Mouse (Mus musculus): ENCODE results near the gene A930017K11Rik. TPM values are rescaled to one million over a fixed set of nuclear protein-coding genes. Genes with fewer than 3 reads are reported as not detected.
A peak's percentile ranks its signal among the peaks of the same experiment; 100 is the strongest.

Gene A930017K11Rik
- polyA plus RNA-seq, 1 experiment from 2014 or later: 0.16 TPM

DNA sequence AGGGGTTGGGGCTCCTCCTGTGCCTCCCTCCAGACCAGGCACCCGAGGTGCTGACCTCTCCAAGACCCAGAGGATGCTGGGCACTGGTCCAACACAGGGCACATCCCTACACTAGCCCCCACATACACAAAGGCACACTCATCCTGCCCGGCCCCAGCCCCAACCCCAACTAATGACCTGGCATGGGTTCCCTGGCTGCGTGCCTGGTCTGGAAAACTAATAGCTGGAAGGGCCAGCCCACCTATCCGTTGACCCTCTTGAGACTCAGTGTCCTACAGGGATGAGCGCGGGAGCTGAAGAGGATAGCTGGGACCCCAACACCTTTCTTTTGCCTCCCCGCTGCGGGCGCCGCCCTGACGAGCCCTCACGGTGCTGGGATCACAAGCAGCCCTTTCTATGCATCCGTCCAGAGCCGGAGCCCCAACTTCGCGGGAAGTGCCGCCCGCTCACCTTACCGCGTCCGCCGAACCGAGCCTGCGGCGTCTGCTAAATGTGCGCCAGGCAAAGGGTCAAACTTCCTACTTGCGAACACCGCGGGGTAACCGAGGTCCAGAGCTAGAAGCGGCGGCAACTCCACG lies 1.1 kb downstream of the A930017K11Rik start:
- ATAC-seq (ENCODE audit: insufficient read depth) (peak; percentile 18; the same call in 1 of the 2 replicates), DNase-seq (peak; percentile 32)
- H3K4me1 ChIP-seq (ENCODE audit: insufficient read depth): no peaks in the 10 kb centered on the region
- TF ChIP-seq CTCF (IDR thresholded peaks at IDR 0.05; ENCODE audit: low read depth): no peak
- no peak overlapping the region for H3K27ac ChIP-seq (ENCODE audit: low read depth)
- H3K4me3 ChIP-seq (ENCODE audit: low read depth, low read length): peak overlapping the region; percentile 41
- H3K9me3 ChIP-seq (ENCODE audit: low read depth, low read length): no peaks in the 10 kb centered on the region
- H3K9ac ChIP-seq: peak overlapping the region; percentile 0; the same call in 1 of the 2 replicates
- no peaks in the 10 kb centered on the region for H3K36me3 ChIP-seq (ENCODE audit: insufficient read depth)
- H3K4me2 ChIP-seq: peak overlapping the region; percentile 74
- peaks cover 40% of the 10 kb centered on the region for H3K27me3 ChIP-seq (ENCODE audit: insufficient read depth, low read length)
- under 1% methylated on average over 33 of the region's 33 CpGs for WGBS

DNA sequence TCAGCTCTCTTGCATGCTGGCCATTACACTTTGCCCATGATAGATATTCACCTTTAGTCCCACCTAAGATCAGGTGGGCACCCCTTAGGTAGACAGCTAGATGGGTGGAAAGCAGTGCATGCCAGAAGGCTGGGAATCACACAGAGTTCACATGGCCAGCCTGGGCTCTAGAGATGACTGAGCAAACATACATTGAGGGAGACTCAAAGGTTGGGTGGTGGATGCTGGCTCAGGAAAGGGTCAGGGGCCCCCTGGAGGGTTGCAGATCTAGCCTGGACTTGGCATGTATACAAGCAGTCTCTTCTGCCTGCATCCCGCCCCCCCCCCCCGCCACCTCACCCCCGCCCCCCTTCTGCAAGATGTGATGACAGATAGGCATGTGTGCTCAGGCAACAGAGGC lies 1.7 kb downstream of the A930017K11Rik start:
- H3K9ac ChIP-seq: no peak overlapping the region
- 0% methylated on average over 3 of the region's 3 CpGs for WGBS
- no peak overlapping the region for H3K4me2 ChIP-seq
- H3K36me3 ChIP-seq (ENCODE audit: insufficient read depth): no peaks in the 10 kb centered on the region
- ATAC-seq (ENCODE audit: insufficient read depth): no peak
- no peak overlapping the region for H3K27ac ChIP-seq (ENCODE audit: low read depth)
- H3K4me3 ChIP-seq (ENCODE audit: low read depth, low read length): no peak overlapping the region
- DNase-seq: no peak
- no peak for TF ChIP-seq CTCF (IDR thresholded peaks at IDR 0.05; ENCODE audit: low read depth)
- peaks cover 40% of the 10 kb centered on the region for H3K27me3 ChIP-seq (ENCODE audit: insufficient read depth, low read length)
- H3K9me3 ChIP-seq (ENCODE audit: low read depth, low read length): no peaks in the 10 kb centered on the region
- no peaks in the 10 kb centered on the region for H3K4me1 ChIP-seq (ENCODE audit: insufficient read depth)

DNA sequence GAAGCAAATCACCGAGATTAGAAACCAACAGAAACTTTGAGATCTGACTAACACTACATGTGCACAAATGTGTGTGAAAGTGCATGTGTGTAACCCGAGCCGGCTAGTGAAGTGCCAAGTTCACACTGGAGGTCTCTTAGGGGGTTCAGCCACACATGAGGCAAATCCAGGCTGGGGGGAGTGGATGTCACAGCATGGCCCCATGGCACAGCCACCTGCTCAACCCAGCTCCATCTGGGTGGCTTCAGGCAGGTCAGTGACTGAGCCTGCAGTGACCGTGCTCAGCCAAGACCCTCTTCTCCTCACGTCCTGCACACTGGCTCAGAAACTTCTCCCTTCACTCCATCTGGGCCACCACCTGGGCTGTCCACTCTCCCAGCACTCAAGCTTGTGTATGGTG lies 2.4 kb downstream of the A930017K11Rik start:
- no peaks in the 10 kb centered on the region for H3K4me1 ChIP-seq (ENCODE audit: insufficient read depth)
- WGBS: 59% methylated on average over 5 of the region's 5 CpGs
- H3K36me3 ChIP-seq (ENCODE audit: insufficient read depth): no peaks in the 10 kb centered on the region
- H3K4me2 ChIP-seq: no peak overlapping the region
- peaks cover 40% of the 10 kb centered on the region for H3K27me3 ChIP-seq (ENCODE audit: insufficient read depth, low read length)
- no peaks in the 10 kb centered on the region for H3K9me3 ChIP-seq (ENCODE audit: low read depth, low read length)
- no peak for ATAC-seq (ENCODE audit: insufficient read depth)
- no peak for TF ChIP-seq CTCF (IDR thresholded peaks at IDR 0.05; ENCODE audit: low read depth)
- H3K4me3 ChIP-seq (ENCODE audit: low read depth, low read length): no peak overlapping the region
- DNase-seq: no peak
- H3K27ac ChIP-seq (ENCODE audit: low read depth): no peak overlapping the region
- H3K9ac ChIP-seq: no peak overlapping the region

- ATAC-seq (ENCODE audit: insufficient read depth): no peak
- Histone ChIP-seq H3K4me2 (no peak overlapping the region), H3K9me3 (ENCODE audit: low read depth, low read length) (no peaks in the 10 kb centered on the region), H3K36me3 (ENCODE audit: insufficient read depth) (no peaks in the 10 kb centered on the region), H3K27me3 (ENCODE audit: insufficient read depth, low read length) (peaks cover 33% of the 10 kb centered on the region), H3K27ac (ENCODE audit: low read depth) (no peak overlapping the region), H3K4me3 (ENCODE audit: low read depth, low read length) (no peak overlapping the region), H3K4me1 (ENCODE audit: insufficient read depth) (no peaks in the 10 kb centered on the region), H3K9ac (no peak overlapping the region)
- DNase-seq: no peak
- TF ChIP-seq CTCF (IDR thresholded peaks at IDR 0.05; ENCODE audit: low read depth): no peak
- 76% methylated on average over 8 of the region's 8 CpGs for WGBS
Observed at GRCm38 (mm10) chr17:25948051-25948450, 4.3 kb downstream of the A930017K11Rik start.

GRCm38 (mm10) chr17:25947576-25947975 lies 4.8 kb downstream of the A930017K11Rik start:
- DNase-seq (no peak), ATAC-seq (ENCODE audit: insufficient read depth) (no peak)
- 87% methylated on average over 4 of the region's 4 CpGs for WGBS
- H3K36me3 ChIP-seq (ENCODE audit: insufficient read depth): no peaks in the 10 kb centered on the region
- H3K4me3 ChIP-seq (ENCODE audit: low read depth, low read length): no peak overlapping the region
- TF ChIP-seq CTCF (IDR thresholded peaks at IDR 0.05; ENCODE audit: low read depth): no peak
- no peaks in the 10 kb centered on the region for H3K4me1 ChIP-seq (ENCODE audit: insufficient read depth)
- no peak overlapping the region for H3K27ac ChIP-seq (ENCODE audit: low read depth)
- H3K9ac ChIP-seq: no peak overlapping the region; the same call in 1 of the 2 replicates
- peaks cover 29% of the 10 kb centered on the region for H3K27me3 ChIP-seq (ENCODE audit: insufficient read depth, low read length)
- H3K9me3 ChIP-seq (ENCODE audit: low read depth, low read length): no peaks in the 10 kb centered on the region
- H3K4me2 ChIP-seq: no peak overlapping the region

DNA sequence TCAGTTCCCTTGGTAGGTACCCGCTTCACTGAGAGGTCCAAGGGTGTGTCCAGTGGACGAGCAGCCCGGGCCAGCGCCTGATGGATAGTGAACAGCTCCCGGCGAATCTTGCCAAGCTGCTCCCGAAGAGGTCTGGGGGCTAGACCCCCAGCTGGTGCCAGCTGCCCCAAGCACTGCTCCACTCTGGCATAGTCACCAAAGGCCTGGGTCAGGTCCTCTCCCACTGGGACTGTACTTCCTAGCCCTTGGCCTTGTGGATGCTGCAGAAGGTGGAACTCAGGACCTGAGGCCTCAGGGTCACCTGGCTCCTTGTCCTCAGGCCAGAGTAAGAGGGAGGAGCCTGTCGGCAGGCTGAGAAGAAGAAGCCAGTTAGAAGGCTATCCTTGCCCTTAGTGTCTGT lies 5.5 kb downstream of the A930017K11Rik start:
- no peak for TF ChIP-seq CTCF (IDR thresholded peaks at IDR 0.05; ENCODE audit: low read depth)
- 79% methylated on average over 8 of the region's 8 CpGs for WGBS
- H3K9me3 ChIP-seq (ENCODE audit: low read depth, low read length): no peaks in the 10 kb centered on the region
- peaks cover 22% of the 10 kb centered on the region for H3K27me3 ChIP-seq (ENCODE audit: insufficient read depth, low read length)
- H3K36me3 ChIP-seq (ENCODE audit: insufficient read depth): no peaks in the 10 kb centered on the region
- no peak overlapping the region for H3K4me2 ChIP-seq
- no peaks in the 10 kb centered on the region for H3K4me1 ChIP-seq (ENCODE audit: insufficient read depth)
- no peak overlapping the region for H3K4me3 ChIP-seq (ENCODE audit: low read depth, low read length)
- H3K9ac ChIP-seq: no peak overlapping the region; the same call in 1 of the 2 replicates
- no peak for DNase-seq
- no peak overlapping the region for H3K27ac ChIP-seq (ENCODE audit: low read depth)
- no peak for ATAC-seq (ENCODE audit: insufficient read depth)

DNA sequence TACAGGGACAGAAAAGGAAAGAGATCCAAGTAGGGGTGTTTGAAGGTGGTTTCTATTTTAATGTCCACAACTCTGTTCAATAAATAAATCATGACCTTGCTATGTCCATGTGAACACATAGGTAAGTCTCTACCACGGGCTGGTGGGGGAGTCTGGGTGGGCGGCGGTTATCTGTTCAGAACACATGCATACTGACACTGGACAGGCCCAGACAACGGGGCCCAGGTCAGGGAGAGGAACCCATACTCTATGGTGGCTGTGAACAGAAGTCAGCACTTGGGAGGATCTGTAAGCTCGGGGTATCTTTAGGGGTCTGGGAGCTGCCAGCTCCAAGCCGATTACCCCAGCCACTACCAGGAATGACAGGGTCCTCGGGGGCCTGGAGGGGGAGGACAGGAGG lies 6.0 kb downstream of the A930017K11Rik start:
- no peaks in the 10 kb centered on the region for H3K9me3 ChIP-seq (ENCODE audit: low read depth, low read length)
- H3K9ac ChIP-seq: no peak overlapping the region; the same call in 1 of the 2 replicates
- no peak for DNase-seq
- H3K4me2 ChIP-seq: no peak overlapping the region
- no peaks in the 10 kb centered on the region for H3K4me1 ChIP-seq (ENCODE audit: insufficient read depth)
- no peak for TF ChIP-seq CTCF (IDR thresholded peaks at IDR 0.05; ENCODE audit: low read depth)
- H3K27me3 ChIP-seq (ENCODE audit: insufficient read depth, low read length): peaks cover 16% of the 10 kb centered on the region
- no peak for ATAC-seq (ENCODE audit: insufficient read depth)
- H3K27ac ChIP-seq (ENCODE audit: low read depth): no peak overlapping the region
- WGBS: 69% methylated on average over 7 of the region's 7 CpGs
- H3K36me3 ChIP-seq (ENCODE audit: insufficient read depth): no peaks in the 10 kb centered on the region
- H3K4me3 ChIP-seq (ENCODE audit: low read depth, low read length): no peak overlapping the region
